Mouse (Mus musculus): ENCODE data around the gene Ing1. TPM values are rescaled to one million over a fixed set of nuclear protein-coding genes. Genes with fewer than 3 reads are reported as not detected.
"Not testable (repeated sequence)": the region's sequence is repeated elsewhere in the genome, so short reads cannot be mapped to it uniquely, and the experiment has no call there.

The Ing1 gene
- polyA plus RNA-seq, 1 experiment from 2014 or later: 39.3 TPM

GRCm38 (mm10) chr8:11556691-11557423, 1.5 kb downstream of the Ing1 start:
- under 1% methylated on average over 85 of the region's 85 CpGs for WGBS
- no peak for ATAC-seq
- H3K27ac ChIP-seq (ENCODE audit: low read length): peak overlapping the region; percentile 100
- peak overlapping the region; percentile 93 for H3K4me3 ChIP-seq (ENCODE audit: low read depth, low read length)
- H3K27me3 ChIP-seq (ENCODE audit: control insufficient read depth, insufficient read depth, low read depth, low read length): no peaks in the 10 kb centered on the region
- H3K9me3 ChIP-seq (replicated peaks; ENCODE audit: control insufficient read depth, low read length, poor library complexity, severe bottlenecking): no peaks in the 10 kb centered on the region
- H3K4me1 ChIP-seq (ENCODE audit: control insufficient read depth, insufficient read depth, low read length): peaks cover 26% of the 10 kb centered on the region
- H3K4me2 ChIP-seq (ENCODE audit: low read length): peak overlapping the region; percentile 75
- peak overlapping the region; percentile 79 for H3K9ac ChIP-seq (ENCODE audit: low read depth, low read length)
- peaks cover 7% of the 10 kb centered on the region; the same call in 1 of the 2 replicates for H3K36me3 ChIP-seq (ENCODE audit: control insufficient read depth, insufficient read depth, low read length)

- ATAC-seq: no peak
- 0% methylated on average over 31 of the region's 32 CpGs for WGBS
These were observed 2.0 kb downstream of the Ing1 start for GRCm38 (mm10) chr8:11557424-11557767.

GRCm38 (mm10) chr8:11557768-11558629, 2.6 kb downstream of the Ing1 start:
- peaks cover 26% of the 10 kb centered on the region for H3K4me1 ChIP-seq (ENCODE audit: control insufficient read depth, insufficient read depth, low read length)
- peak; percentile 78 for ATAC-seq

More at GRCm38 (mm10) chr8:11557424-11557767, 2.0 kb downstream of the Ing1 start:
- H3K36me3 ChIP-seq (ENCODE audit: control insufficient read depth, insufficient read depth, low read length): peaks cover 8% of the 10 kb centered on the region; the same call in 1 of the 2 replicates
- H3K27me3 ChIP-seq (ENCODE audit: control insufficient read depth, insufficient read depth, low read depth, low read length): no peaks in the 10 kb centered on the region
- H3K9ac ChIP-seq (ENCODE audit: low read depth, low read length): peak overlapping the region; percentile 79
- peak overlapping the region; percentile 75 for H3K4me2 ChIP-seq (ENCODE audit: low read length)
- H3K4me1 ChIP-seq (ENCODE audit: control insufficient read depth, insufficient read depth, low read length): peaks cover 26% of the 10 kb centered on the region
- H3K27ac ChIP-seq (ENCODE audit: low read length): peak overlapping the region; percentile 100
- H3K4me3 ChIP-seq (ENCODE audit: low read depth, low read length): peak overlapping the region; percentile 93
- no peaks in the 10 kb centered on the region for H3K9me3 ChIP-seq (replicated peaks; ENCODE audit: control insufficient read depth, low read length, poor library complexity, severe bottlenecking)

GRCm38 (mm10) chr8:11559511-11559910, 4.1 kb downstream of the Ing1 start:
- no peak overlapping the region for H3K9ac ChIP-seq (ENCODE audit: low read depth, low read length)
- ATAC-seq: no peak
- WGBS: 88% methylated on average over 3 of the region's 3 CpGs
- no peak overlapping the region for H3K4me3 ChIP-seq (ENCODE audit: low read depth, low read length)
- peaks cover 19% of the 10 kb centered on the region for H3K4me1 ChIP-seq (ENCODE audit: control insufficient read depth, insufficient read depth, low read length)
- H3K27me3 ChIP-seq (ENCODE audit: control insufficient read depth, insufficient read depth, low read depth, low read length): no peaks in the 10 kb centered on the region
- no peaks in the 10 kb centered on the region for H3K9me3 ChIP-seq (replicated peaks; ENCODE audit: control insufficient read depth, low read length, poor library complexity, severe bottlenecking)
- H3K27ac ChIP-seq (ENCODE audit: low read length): no peak overlapping the region
- peak overlapping the region; percentile 72 for H3K4me2 ChIP-seq (ENCODE audit: low read length)
- peaks cover 8% of the 10 kb centered on the region for H3K36me3 ChIP-seq (ENCODE audit: control insufficient read depth, insufficient read depth, low read length)

More at GRCm38 (mm10) chr8:11557768-11558629, 2.6 kb downstream of the Ing1 start:
- Histone ChIP-seq H3K9ac (ENCODE audit: low read depth, low read length) (peak overlapping the region; percentile 79), H3K27me3 (ENCODE audit: control insufficient read depth, insufficient read depth, low read depth, low read length) (no peaks in the 10 kb centered on the region), H3K4me2 (ENCODE audit: low read length) (peak overlapping the region; percentile 75), H3K27ac (ENCODE audit: low read length) (peak overlapping the region; percentile 100), H3K9me3 (replicated peaks; ENCODE audit: control insufficient read depth, low read length, poor library complexity, severe bottlenecking) (no peaks in the 10 kb centered on the region), H3K4me3 (ENCODE audit: low read depth, low read length) (peak overlapping the region; percentile 93), H3K36me3 (ENCODE audit: control insufficient read depth, insufficient read depth, low read length) (peaks cover 8% of the 10 kb centered on the region; the same call in 1 of the 2 replicates)
- WGBS: under 1% methylated on average over 65 of the region's 67 CpGs

GRCm38 (mm10) chr8:11560220-11560619, 4.8 kb downstream of the Ing1 start:
- WGBS: 79% methylated on average over 9 of the region's 9 CpGs
- Histone ChIP-seq H3K27me3 (ENCODE audit: control insufficient read depth, insufficient read depth, low read depth, low read length) (no peaks in the 10 kb centered on the region), H3K9me3 (replicated peaks; ENCODE audit: control insufficient read depth, low read length, poor library complexity, severe bottlenecking) (0 out of 2 replicates have a peak, but pooled peaks cover 2% of the 10 kb centered on the region), H3K4me1 (ENCODE audit: control insufficient read depth, insufficient read depth, low read length) (peaks cover 19% of the 10 kb centered on the region), H3K4me2 (ENCODE audit: low read length) (no peak overlapping the region), H3K27ac (ENCODE audit: low read length) (no peak overlapping the region), H3K9ac (ENCODE audit: low read depth, low read length) (no peak overlapping the region), H3K36me3 (ENCODE audit: control insufficient read depth, insufficient read depth, low read length) (peaks cover 8% of the 10 kb centered on the region), H3K4me3 (ENCODE audit: low read depth, low read length) (no peak overlapping the region)
- no peak for ATAC-seq

- 92% methylated on average over 5 of the region's 5 CpGs for WGBS
- no peak overlapping the region for H3K4me2 ChIP-seq (ENCODE audit: low read length)
- no peaks in the 10 kb centered on the region for H3K27me3 ChIP-seq (ENCODE audit: control insufficient read depth, insufficient read depth, low read depth, low read length)
- H3K36me3 ChIP-seq (ENCODE audit: control insufficient read depth, insufficient read depth, low read length): peaks cover 13% of the 10 kb centered on the region
- peaks cover 11% of the 10 kb centered on the region for H3K4me1 ChIP-seq (ENCODE audit: control insufficient read depth, insufficient read depth, low read length)
- no peak overlapping the region for H3K9ac ChIP-seq (ENCODE audit: low read depth, low read length)
- no peak overlapping the region for H3K4me3 ChIP-seq (ENCODE audit: low read depth, low read length)
- H3K9me3 ChIP-seq (replicated peaks; ENCODE audit: control insufficient read depth, low read length, poor library complexity, severe bottlenecking): 0 out of 2 replicates have a peak, but pooled peaks cover 2% of the 10 kb centered on the region
- ATAC-seq: no peak
- H3K27ac ChIP-seq (ENCODE audit: low read length): no peak overlapping the region
These were observed 8.9 kb downstream of the Ing1 start for GRCm38 (mm10) chr8:11564236-11564635.

GRCm38 (mm10) chr8:11564721-11565120, 9.3 kb downstream of the Ing1 start:
- no peak for ATAC-seq
- no peak overlapping the region for H3K27ac ChIP-seq (ENCODE audit: low read length)
- H3K4me1 ChIP-seq (ENCODE audit: control insufficient read depth, insufficient read depth, low read length): peaks cover 6% of the 10 kb centered on the region
- peaks cover 13% of the 10 kb centered on the region for H3K36me3 ChIP-seq (ENCODE audit: control insufficient read depth, insufficient read depth, low read length)
- no peak overlapping the region for H3K4me2 ChIP-seq (ENCODE audit: low read length)
- 0 out of 2 replicates have a peak, but pooled peaks cover 2% of the 10 kb centered on the region for H3K9me3 ChIP-seq (replicated peaks; ENCODE audit: control insufficient read depth, low read length, poor library complexity, severe bottlenecking)
- H3K27me3 ChIP-seq (ENCODE audit: control insufficient read depth, insufficient read depth, low read depth, low read length): no peaks in the 10 kb centered on the region
- H3K4me3 ChIP-seq (ENCODE audit: low read depth, low read length): no peak overlapping the region
- 94% methylated on average over 7 of the region's 7 CpGs for WGBS
- H3K9ac ChIP-seq (ENCODE audit: low read depth, low read length): no peak overlapping the region

GRCm38 (mm10) chr8:11568193-11568592, 12.8 kb downstream of the Ing1 start:
- not testable (repeated sequence) for H3K4me1 ChIP-seq (ENCODE audit: control insufficient read depth, insufficient read depth, low read length); H3K36me3 ChIP-seq (ENCODE audit: control insufficient read depth, insufficient read depth, low read length)
- 96% methylated on average over 2 of the region's 2 CpGs for WGBS

More at GRCm38 (mm10) chr8:11568193-11568592, 12.8 kb downstream of the Ing1 start:
- not testable (repeated sequence) for H3K9ac ChIP-seq (ENCODE audit: low read depth, low read length); H3K9me3 ChIP-seq (replicated peaks; ENCODE audit: control insufficient read depth, low read length, poor library complexity, severe bottlenecking); ATAC-seq; H3K27ac ChIP-seq (ENCODE audit: low read length); H3K4me3 ChIP-seq (ENCODE audit: low read depth, low read length); H3K4me2 ChIP-seq (ENCODE audit: low read length); H3K27me3 ChIP-seq (ENCODE audit: control insufficient read depth, insufficient read depth, low read depth, low read length)

Data from midbrain, embryonic 16.5 days (tissue).